Mouse (Mus musculus): ENCODE measurements around the gene Col4a2.

The Col4a2 gene

DNA sequence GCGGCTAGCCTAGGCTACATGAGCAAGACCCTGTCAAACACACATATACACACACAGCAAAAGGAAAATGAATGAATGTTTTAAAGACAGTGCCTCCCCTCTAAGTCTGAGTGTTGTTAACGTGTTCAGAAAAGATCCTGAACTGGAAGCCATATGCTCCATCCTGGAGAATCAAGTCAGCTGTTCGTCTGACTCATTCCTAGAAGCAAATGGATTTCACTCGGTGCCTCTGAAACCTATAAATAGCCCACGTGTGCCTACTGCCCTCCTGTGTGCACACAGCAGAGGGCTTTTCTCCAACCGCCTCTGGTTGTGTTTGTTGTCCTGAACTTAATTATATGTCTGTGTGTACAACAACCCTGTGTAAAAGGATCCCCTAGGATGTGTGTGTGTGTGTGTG is 109.4 kb downstream of the Col4a2 start:
- no peak for DNase-seq

DNA sequence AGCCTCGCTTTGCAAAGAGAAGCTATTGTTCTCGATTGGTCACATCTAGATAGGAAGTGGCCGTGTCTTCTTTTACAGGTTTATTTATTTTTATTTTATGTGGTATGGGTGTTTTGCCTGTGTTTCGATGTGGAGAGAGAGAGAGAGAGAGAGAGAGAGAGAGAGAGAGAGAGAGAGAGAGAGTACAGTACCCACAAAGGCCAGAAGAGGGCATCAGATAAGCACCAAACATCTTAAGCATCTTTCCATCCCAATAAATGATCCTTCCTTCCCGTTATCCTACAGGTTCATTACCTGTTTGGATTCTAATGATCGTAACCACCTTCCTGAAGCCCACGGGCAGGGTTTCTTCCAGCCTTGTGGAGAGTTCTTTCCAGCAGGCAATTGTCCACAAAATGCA is 110.5 kb downstream of the Col4a2 start:
- no peak for DNase-seq

DNA sequence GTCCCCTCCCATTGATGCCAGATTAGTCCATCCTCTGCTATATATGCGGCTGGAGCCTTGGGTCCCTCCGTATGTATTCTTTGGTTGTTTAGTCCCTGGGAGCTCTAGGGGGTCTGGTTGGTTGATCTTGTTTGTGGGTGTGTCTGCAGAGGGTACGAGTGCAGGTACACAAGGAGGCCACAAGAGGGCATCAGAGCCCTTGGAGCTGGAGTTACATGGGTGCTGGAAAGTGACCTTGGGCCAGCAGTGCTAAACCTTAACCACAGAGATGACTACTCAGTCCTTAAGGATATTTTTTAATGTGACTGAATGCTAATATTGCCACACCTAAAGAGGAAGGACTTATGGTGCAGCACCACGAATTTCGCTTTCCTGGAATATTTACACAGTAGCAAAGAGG is 118.1 kb downstream of the Col4a2 start:
- DNase-seq, result peak in 1 of 2 experiments; percentile 29

DNA sequence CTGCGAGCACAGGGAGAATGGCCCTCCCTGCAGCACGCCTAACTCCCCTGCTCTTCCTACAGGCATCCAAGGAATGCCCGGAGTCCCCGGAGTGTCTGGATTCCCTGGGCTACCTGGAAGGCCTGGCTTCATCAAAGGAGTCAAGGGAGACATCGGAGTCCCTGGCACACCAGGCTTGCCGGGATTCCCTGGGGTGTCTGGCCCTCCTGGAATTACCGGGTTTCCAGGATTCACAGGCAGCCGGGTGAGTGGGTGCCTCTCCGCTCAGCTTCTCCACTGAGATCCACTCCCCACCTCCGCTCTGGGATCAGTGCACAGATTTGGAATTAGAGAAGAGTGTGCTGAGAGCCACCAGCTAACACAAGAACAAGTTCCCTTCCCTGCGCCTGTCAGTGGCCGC is 125.3 kb downstream of the Col4a2 start:
- DNase-seq, result no peak

DNA sequence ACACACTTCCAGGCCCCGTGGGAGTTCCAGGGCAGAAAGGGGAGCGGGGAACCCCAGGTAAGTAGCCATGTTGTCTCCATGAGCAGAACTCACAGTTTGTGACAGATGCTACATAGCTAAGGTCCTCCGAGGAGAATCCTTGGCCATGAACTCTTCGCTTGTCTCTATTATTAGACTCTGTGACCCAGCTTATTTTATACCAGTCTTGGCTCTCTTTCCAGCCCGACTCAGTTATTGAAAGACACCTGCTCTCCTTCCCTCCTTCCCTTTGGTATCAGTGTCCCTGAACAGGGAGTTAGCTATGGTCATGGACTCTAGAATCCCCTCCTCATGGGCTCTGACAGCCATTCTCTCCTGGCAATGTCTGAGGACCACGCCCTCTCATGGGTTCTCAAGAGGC is 128.7 kb downstream of the Col4a2 start:
- DNase-seq, result no peak

DNA sequence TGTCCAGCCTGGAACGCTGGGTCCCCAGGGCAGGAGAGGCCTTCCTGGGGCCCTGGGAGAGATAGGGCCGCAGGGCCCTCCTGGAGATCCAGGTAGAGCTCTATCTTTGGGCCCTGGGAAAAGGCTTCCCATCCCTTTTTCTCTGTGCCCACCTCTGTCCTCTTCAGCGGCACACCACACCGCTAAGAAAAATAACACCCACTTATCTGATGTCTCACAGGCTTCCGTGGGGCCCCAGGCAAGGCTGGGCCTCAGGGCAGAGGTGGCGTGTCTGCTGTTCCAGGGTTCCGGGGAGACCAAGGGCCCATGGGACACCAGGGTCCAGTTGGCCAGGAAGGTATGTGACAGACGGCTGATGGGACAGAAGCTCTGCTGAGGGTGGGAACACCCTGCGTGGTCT is 131.0 kb downstream of the Col4a2 start:
- DNase-seq, result no peak

DNA sequence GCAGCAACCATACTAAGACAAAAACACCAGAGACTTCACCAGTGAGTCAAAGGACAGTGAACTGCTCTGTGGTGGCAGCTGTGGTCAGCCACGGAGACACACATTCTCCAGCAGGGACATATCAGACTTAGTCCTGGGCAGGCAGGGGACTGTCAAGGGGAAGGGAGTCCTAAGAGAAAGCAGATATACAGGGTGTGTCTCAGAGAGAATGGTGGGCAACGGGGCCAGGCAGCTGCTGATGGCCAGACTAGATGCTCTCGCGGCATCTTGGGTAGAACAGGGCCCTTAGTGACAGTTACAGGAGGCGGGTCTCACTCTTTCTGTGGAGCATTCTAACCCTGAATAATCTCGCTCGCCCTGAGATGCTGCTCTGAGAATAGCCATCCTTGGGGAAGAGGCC is 131.6 kb downstream of the Col4a2 start:
- no peak for DNase-seq

DNA sequence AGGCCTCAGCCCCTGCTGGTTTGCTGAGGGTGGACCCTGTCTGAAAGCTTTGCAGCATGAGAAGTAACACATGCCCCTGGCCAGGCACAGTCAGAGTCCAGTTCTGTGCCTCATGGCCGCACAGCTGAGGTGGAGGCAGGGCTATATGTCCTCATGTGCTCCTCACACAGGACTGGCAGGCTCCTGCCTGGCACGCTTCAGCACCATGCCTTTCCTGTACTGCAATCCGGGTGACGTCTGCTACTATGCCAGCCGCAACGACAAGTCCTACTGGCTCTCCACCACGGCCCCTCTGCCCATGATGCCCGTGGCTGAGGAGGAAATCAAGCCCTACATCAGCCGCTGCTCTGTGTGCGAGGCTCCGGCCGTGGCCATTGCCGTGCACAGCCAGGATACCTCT is 133.2 kb downstream of the Col4a2 start:
- DNase-seq, result no peak

DNA sequence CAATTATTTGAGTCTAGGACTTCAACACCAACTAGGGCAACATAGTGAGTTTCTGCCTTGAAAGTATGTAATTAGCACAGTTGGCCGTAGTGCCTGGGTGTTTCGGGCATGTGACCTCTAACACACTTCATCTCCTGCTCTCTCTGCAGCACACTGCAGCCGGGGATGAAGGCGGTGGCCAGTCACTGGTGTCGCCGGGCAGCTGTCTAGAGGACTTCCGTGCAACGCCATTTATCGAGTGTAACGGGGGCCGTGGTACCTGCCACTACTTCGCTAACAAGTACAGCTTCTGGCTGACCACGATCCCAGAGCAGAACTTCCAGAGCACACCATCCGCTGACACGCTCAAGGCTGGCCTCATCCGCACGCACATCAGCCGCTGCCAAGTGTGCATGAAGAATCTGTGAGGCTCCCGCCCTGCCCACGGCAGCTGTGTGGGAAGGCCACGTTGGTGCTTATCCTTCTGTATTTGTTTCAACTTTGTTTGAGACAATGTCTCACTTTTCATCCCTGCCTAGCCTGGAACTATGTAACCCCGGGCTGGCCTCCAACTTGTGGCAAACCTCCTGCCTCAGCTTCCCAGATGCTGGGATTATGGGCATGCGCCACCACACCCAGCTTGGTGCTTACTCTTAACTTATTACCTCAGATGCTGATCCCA is 135.4 kb downstream of the Col4a2 start:
- DNase-seq, result no peak

DNA sequence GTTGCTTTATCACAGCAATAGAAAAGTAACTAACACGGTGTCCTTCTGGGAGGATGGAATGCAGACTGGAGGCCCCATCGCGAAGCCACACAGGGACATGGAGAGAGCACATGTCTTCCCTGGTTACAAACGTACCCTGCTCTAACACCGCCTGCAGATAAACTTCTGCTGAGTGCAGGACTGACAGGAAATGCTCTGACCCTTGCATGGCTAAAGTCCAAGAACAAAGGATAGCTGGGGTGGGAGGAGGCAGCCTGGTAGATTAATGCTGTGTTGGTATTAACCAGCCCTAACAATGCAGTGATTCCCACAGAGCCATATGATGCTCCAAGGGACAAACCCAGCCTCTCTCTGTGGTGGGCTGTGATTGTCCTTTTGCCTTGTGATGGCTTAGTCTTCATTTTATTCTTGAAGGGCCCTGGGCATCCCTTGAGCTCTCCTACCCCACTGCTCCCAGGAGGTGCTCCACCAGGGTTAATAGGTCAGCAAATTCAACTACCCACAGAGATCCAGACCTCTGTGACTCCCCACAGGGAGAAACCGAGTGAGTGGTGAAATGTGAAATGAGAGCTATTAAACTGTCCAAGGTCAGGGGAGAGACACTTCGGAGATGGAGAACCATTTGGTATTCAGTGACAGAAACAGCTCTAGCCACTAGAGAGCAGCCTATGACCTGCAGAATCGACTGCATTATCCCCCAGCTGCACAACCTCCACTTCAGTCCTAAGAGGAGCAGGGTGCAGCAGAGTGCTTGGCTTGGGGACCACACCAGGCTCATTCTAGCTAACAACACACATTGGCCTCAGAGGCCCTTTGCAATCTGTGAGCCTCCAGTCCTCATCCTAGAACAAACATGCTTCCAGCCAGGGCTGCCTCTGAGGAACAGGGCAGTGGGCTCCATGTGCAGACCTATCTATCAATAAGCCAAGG is 137.8 kb downstream of the Col4a2 start:
- peak; percentile 56 to 61 for DNase-seq

DNA sequence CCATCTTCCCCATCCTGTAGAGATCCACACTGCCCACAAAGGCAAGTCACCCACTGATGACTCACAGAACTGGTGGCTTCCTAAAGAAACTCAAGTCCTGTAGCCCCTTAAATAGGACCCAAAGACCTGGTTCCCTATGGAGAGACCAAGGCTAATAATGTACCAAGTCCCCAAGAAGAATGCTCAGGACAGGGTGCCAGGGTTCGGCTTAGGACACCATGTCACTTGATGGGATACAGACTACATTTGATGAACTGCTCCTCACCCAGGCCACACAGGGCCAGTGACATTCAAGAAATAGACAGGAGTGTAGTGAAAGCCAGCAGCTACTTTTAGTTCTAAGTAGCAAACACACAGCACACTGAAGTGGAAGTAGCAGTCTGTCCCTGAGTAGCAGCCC is 139.5 kb downstream of the Col4a2 start:
- DNase-seq, result no peak

DNA sequence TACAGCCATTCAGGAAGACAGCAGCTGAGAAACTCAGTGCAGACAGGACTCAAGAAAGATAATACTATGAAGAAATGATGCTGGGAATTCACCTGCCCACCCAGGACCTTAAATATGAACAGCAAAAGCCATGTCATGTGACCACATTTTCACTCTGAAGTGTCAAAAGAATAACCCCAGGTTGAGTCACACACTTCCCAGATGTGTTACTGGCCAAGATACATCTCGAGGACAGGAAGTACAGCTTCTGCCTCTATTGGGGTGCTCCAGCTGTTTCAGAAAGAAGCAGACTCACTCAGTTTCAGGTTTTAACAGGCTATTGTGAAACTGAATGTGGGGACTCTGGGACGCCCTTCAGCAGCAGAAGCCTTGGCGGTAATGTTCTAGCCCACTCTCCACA is 140.0 kb downstream of the Col4a2 start:
- DNase-seq, result no peak

DNA sequence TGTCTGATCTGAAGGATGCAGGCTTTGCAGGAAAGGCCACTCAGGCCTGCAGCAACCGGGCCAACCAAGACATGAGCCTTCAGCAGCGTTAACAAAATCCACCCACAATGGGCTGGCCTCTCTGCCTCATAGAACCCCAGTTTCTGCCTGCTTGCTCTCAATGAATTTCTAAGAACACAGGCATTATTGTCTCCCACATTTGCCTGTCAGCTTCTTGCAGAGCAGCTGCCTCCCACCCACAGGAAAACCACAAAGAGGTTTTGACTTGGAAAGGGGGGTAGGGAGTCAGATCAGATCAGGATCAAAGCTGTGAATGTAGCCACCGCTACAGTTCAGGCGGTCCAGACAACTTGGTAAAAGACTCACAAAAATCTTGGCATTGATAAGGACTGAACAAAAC is 140.4 kb downstream of the Col4a2 start:
- DNase-seq, result no peak

DNA sequence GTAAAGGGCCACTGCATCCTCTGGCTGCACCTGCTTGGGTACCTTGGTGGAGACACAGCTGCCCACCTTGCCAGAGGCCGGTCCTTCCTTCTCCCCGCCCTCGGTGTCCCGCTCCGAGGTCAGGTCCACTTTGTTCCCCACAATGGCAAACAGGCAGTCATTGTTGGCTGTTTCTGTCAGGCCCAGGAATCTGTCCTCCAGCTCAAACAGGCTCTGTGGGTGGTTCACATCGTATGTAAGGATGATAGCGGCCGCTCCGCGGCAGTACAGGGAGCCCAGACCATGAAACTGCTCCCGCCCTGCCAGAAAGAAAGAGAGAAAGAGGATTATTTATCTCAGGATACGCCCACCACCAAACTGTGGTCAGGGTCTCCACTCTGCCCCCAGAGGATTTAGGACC is 141.6 kb downstream of the Col4a2 start:
- DNase-seq, result no peak

DNA sequence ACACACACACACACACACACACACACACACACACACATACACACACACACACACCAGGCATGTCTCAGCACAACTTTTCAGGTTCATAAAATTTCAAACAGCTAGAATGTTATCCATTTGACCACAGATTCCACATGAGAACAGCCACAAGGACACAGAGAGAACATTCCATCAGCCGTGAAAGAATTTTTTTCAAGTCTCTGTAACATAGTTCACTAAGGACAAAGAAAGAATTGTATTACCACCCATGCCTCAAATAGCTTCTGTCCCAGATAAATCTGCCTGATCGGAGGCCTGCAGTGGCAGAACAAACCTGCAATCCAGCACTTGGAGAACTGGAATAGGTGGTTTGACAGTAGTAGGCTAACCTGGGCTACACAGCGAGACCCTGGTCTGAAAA is 144.7 kb downstream of the Col4a2 start:
- no peak for DNase-seq

DNA sequence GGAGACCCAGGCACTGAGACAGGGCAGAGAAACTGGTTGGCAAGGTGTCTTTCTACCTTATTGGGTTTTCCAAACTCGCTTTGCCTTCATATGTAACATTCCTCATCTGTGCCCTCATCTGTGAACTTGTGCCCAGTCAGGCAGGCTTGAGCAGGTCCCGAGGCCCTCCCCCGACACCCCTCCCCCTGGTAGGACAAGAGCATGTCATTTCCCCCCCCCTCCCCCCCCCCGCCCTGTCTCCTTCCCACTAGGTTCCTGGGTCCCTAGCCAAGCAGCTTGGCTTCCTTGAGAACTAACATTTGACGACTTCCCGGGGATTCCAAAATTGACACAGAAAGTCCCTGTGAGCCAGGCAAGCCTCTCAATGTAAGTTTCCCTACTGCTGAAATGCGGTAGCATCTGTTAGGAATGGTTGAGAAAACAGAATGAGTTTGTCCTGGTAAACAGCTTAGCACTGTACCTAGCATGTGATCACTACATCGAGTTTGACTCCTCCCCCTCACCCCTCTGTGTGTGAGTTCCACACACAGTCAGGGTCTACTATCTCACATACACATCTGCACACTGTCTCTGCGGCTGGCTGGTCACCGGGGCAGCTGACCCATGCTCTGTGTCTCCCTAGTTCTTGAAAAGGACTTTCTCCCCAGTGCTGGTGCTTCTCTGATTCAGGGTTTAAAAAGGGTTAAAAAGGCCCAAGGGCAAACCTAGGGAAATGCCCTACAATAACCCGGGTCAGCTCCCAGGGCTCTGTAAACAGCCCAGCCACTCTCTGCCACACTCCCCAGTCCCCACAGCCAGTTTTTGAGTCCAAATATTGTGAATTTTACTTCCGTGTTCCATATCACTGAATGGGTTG is 145.6 kb downstream of the Col4a2 start:
- peak in 1 of 2 experiments; percentile 75 for DNase-seq

DNA sequence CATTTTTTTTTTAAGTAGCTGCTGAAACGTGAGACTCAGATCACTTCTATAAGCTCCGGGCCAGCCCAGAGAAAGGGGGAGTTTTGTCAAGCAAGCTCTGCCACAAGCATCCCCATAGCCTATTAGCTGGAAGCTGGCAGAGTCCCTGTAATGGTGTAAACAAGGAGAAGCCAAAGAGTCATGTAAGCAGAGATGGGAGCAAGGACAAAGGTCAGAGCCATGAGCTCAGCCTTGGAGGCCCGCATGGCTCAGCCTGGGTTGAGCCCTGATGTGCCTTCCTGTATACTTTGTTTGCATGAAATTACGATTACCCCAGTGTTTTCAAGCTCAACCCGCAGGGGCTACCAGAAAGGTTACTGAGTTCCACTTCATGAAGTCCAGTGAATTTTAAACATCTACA is 146.4 kb downstream of the Col4a2 start:
- peak; percentile 61 to 82 for DNase-seq

DNA sequence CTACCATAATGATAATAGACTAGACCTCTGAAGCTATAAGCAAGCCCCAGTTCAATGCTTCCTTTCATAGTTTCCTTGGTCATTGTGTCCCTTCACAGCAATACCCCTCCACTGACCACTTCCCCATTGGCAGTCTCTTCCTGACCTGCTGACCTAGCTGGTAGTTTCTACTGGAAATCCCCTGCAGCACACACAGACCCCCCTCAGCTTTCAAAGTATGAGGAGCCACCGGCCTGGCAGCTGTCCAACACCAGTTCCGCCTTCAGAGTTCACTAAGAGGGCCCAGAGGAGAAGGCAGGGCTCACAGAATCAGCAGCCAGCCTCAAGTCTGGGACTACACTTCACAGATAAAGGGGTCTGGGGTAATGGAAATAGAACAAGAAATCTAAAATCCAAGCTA is 148.3 kb downstream of the Col4a2 start:
- peak in 1 of 2 experiments; percentile 66 for DNase-seq

DNA sequence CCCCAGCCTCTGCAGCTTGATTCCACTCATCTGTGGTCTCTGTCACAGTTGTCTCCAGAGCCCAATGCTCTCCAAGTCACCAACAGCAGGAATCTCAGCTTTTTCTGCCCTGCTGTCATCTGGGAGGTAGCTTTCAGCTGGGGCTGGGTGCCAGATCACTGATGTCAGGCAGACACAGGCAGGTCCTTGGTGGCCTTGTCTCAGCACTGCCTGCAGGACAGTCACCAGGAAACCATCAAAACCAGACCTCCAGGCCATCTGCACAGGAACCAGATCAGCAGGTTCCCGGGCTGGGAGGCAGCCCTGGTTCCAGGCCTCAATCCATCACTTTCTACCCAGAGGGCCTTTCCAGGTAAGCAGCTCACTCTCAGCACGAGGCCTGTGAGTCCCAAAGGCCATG is 149.2 kb downstream of the Col4a2 start:
- DNase-seq, result no peak

DNA sequence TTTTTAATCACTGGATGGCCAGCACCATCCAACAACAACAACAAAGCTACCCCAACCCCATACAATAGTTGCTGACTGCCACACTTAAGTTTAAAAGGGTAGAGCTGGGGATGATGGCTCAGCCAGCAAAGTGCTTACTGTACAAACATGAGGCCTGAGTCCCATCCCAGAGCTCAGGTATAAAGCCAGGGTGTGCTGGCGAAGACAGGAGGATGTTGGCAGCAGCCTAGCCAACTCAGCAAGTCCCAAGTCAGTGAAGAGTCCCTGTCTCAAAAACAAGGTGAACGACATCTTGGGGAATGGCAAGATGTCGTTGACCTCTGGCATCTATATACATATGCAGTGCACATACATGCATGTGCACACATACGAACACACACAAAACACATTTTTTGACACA is 150.0 kb downstream of the Col4a2 start:
- DNase-seq, result no peak

DNA sequence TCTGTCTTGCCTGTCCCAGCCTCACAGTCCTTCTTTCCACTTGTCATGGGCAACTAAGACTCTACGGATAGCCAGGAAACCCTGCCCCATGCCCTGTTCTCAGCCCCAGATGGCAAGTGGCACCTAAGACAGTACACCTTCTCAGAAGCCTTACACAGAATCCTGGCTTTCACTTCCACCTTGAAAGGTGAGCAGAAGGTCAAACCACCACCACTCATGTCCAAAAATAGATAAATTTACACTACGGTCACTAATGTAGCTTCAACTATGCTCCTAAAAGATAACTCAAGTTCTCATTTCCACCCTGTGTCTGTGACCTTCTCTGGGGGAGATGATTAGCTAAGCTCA is 150.9 kb downstream of the Col4a2 start:
- DNase-seq, result no peak

DNA sequence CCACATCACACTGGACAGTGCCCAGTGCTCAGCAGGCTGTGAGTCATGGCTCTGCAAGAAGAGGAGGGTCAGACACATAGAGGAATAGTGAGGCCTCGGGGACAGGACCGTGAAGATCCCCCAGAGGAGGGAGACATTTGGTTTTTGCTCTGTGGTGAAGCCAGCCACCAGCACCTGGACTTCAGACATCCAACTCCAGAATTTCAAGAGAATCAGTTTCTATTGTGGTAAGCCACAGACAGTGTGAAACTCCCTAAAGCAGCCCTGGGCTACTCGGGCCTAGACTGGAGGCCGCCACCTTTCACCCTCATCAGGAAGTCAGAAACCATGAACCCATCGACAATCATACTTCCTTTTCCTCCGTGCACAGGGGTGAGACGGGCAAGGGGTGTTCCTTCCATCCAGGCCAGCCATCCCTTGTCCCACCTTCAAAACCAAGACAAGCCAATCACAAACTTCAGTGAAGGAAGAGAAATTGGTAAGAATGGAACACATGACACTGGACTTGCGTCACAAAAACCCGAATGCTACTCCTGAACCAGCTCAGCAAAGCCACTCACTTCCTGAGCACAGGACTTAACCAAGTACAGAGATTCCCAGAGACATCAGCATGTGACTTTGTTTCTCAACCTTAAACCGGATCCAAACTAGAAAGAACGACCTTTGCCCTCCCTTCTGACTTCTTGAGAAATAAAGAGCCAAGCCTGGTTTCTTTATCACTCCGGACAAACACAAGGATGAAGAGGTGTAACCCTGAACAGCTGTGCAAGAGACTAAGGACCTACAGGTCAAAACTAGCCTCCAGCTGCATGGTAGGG is 151.5 kb downstream of the Col4a2 start:
- DNase-seq, result peak in 1 of 2 experiments; percentile 77

DNA sequence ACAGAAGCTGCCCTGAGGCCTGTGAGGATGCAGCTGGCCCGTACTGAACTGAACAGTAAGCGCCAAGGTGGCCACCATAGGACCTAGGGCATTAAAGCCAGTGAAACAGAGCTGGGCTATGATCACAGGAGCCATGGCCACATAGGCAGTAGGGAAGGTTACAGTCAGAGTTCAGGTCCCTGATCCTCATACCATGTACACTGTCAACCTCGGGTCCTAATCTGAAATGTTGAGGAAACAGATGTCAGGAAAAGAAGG is 152.0 kb downstream of the Col4a2 start:
- no peak for DNase-seq

Data from kidney, adult 8-10 months (tissue).